Mouse (Mus musculus) liver, embryonic 12.5 days (tissue): ENCODE results near the gene Rpl11. TPM values are rescaled to one million over a fixed set of nuclear protein-coding genes. Genes with fewer than 3 reads are reported as not detected.
"Not testable (repeated sequence)": the region's sequence is repeated elsewhere in the genome, so short reads cannot be mapped to it uniquely, and the experiment has no call there.

Source experiments
- ATAC-seq: fragments of 200-750 bp; cut with Nextera tagmentation; 2 replicates; pipeline ENCODE4 v1.8.0; 2017; ENCODE audit warnings: moderate number of reproducible peaks, mild to moderate bottlenecking, moderate library complexity
- H3K27ac ChIP-seq: fragments of 300-500 bp; sonication (generic); 2 replicates; pipeline ENCODE4 v1.5.1; 2016; ENCODE audit warnings: mild to moderate bottlenecking
- H3K27me3 ChIP-seq: fragments of 300-500 bp; sonication (generic); replicated peaks from 2 replicates; pipeline ENCODE4 v1.6.1; 2016; ENCODE audit warnings: mild to moderate bottlenecking, moderate library complexity
- H3K36me3 ChIP-seq: fragments of 300-500 bp; sonication (generic); 2 replicates; pipeline ENCODE4 v1.6.1; 2016; ENCODE audit warnings: mild to moderate bottlenecking, moderate library complexity
- H3K4me1 ChIP-seq: fragments of 300-500 bp; sonication (generic); 2 replicates; pipeline ENCODE4 v1.6.1; 2016
- H3K4me2 ChIP-seq: fragments of 300-500 bp; sonication (generic); 2 replicates; pipeline ENCODE4 v1.6.1; 2016; ENCODE audit warnings: mild to moderate bottlenecking, moderate library complexity
- H3K4me3 ChIP-seq: fragments of 300-500 bp; sonication (generic); 2 replicates; pipeline ENCODE4 v1.5.1; 2016; ENCODE audit warnings: mild to moderate bottlenecking, moderate library complexity
- H3K9ac ChIP-seq: fragments of 300-500 bp; sonication (generic); 2 replicates; pipeline ENCODE4 v1.6.1; 2016; ENCODE audit warnings: mild to moderate bottlenecking, moderate library complexity
- H3K9me3 ChIP-seq: fragments of 300-500 bp; sonication (generic); replicated peaks from 2 replicates; pipeline ENCODE4 v1.6.1; 2016; ENCODE audit warnings: mild to moderate bottlenecking, moderate library complexity
- WGBS: fragments of 180-500 bp; shearing (Covaris S2); methylation state at CpG from one replicate; pipeline ENCODE4 v1.1.7; 2016; ENCODE audit not compliant: insufficient replicate concordance; 5-methylcytosine and 5-hydroxymethylcytosine counted together
- polyA plus RNA-seq: library from polyadenylated mRNA; unstranded; fragments of >200 nt; fragmentation: Nextera tagmentation; extraction: Ambion mirVana; gene quantifications from 2 replicates; pipeline ENCODE4 v1.2.1, GENCODE M21; 2016

Rpl11 gene
- polyA plus RNA-seq, result 350 and 362 TPM in 2 replicates

GRCm38 (mm10) chr4:136053247-136053596 is at the start of gene Rpl11:
TSS of gene Rpl11 (minus strand) at chr4:136053428.
- Histone ChIP-seq H3K27ac (peak within 1 kb of the TSS; percentile 89), H3K27me3 (peaks cover 24% of the 10 kb centered on the region), H3K4me1 (peaks cover 46% of the 10 kb centered on the region), H3K36me3 (peaks cover 44% of the 10 kb centered on the region), H3K9ac (peak within 1 kb of the TSS; percentile 99), H3K9me3 (no peaks in the 10 kb centered on the region), H3K4me2 (peak within 1 kb of the TSS; percentile 82), H3K4me3 (peak within 1 kb of the TSS; percentile 99)
- ATAC-seq, result peak; percentile 92
- WGBS, result under 1% methylated on average over 21 of the region's 21 CpGs

- H3K4me1 ChIP-seq, H3K4me3 ChIP-seq, H3K4me2 ChIP-seq, H3K9ac ChIP-seq, ATAC-seq, H3K9me3 ChIP-seq, H3K36me3 ChIP-seq, H3K27ac ChIP-seq: not testable (repeated sequence)
- WGBS, result 56% methylated on average over 4 of the region's 4 CpGs
- peaks cover 50% of the 10 kb centered on the region for H3K27me3 ChIP-seq
These were observed 48.5 kb upstream of the Rpl11 start for GRCm38 (mm10) chr4:136101753-136102152.

GRCm38 (mm10) chr4:136100396-136101070 is 47.3 kb upstream of the Rpl11 start:
- no peak for ATAC-seq
- H3K4me1 ChIP-seq, result peaks cover 8% of the 10 kb centered on the region; the same call in 1 of the 2 replicates
- H3K36me3 ChIP-seq, result no peaks in the 10 kb centered on the region
- no peak overlapping the region for H3K4me3 ChIP-seq
- no peak overlapping the region for H3K9ac ChIP-seq
- H3K27ac ChIP-seq, result no peak overlapping the region
- WGBS, result 42% methylated on average over 12 of the region's 12 CpGs
- H3K4me2 ChIP-seq, result no peak overlapping the region
- no peaks in the 10 kb centered on the region for H3K9me3 ChIP-seq
- peaks cover 55% of the 10 kb centered on the region for H3K27me3 ChIP-seq

GRCm38 (mm10) chr4:136098446-136098845 is 45.2 kb upstream of the Rpl11 start:
- no peak overlapping the region for H3K4me2 ChIP-seq
- no peaks in the 10 kb centered on the region for H3K4me1 ChIP-seq
- no peak for ATAC-seq
- H3K9ac ChIP-seq, result no peak overlapping the region
- H3K9me3 ChIP-seq, result no peaks in the 10 kb centered on the region
- peaks cover 35% of the 10 kb centered on the region for H3K27me3 ChIP-seq
- no peak overlapping the region for H3K27ac ChIP-seq
- 57% methylated on average over 3 of the region's 3 CpGs for WGBS
- H3K4me3 ChIP-seq, result no peak overlapping the region
- H3K36me3 ChIP-seq, result no peaks in the 10 kb centered on the region

GRCm38 (mm10) chr4:136096446-136097113 is 43.4 kb upstream of the Rpl11 start:
- Histone ChIP-seq H3K9ac (no peak overlapping the region), H3K9me3 (no peaks in the 10 kb centered on the region), H3K4me3 (no peak overlapping the region), H3K27ac (no peak overlapping the region), H3K27me3 (peaks cover 30% of the 10 kb centered on the region), H3K4me2 (no peak overlapping the region), H3K4me1 (no peaks in the 10 kb centered on the region), H3K36me3 (no peaks in the 10 kb centered on the region)
- ATAC-seq, result no peak
- WGBS, result 42% methylated on average over 11 of the region's 11 CpGs

GRCm38 (mm10) chr4:136095490-136096105 is 42.4 kb upstream of the Rpl11 start:
- no peak overlapping the region for H3K4me2 ChIP-seq
- WGBS, result 53% methylated on average over 9 of the region's 9 CpGs
- H3K36me3 ChIP-seq, result no peaks in the 10 kb centered on the region
- no peak overlapping the region for H3K27ac ChIP-seq
- H3K9ac ChIP-seq, result no peak overlapping the region
- no peaks in the 10 kb centered on the region for H3K9me3 ChIP-seq
- H3K27me3 ChIP-seq, result peaks cover 21% of the 10 kb centered on the region
- 0 out of 2 replicates have a peak, but pooled peaks have one; percentile 30 for ATAC-seq
- H3K4me3 ChIP-seq, result no peak overlapping the region
- H3K4me1 ChIP-seq, result no peaks in the 10 kb centered on the region

GRCm38 (mm10) chr4:136094519-136095219 is 41.4 kb upstream of the Rpl11 start:
- no peak overlapping the region for H3K9ac ChIP-seq
- H3K27ac ChIP-seq, result no peak overlapping the region
- H3K4me3 ChIP-seq, result no peak overlapping the region

GRCm38 (mm10) chr4:136092498-136092897 is 39.3 kb upstream of the Rpl11 start:
- no peak overlapping the region for H3K4me2 ChIP-seq
- peaks cover 32% of the 10 kb centered on the region for H3K27me3 ChIP-seq
- no peaks in the 10 kb centered on the region for H3K4me1 ChIP-seq
- no peaks in the 10 kb centered on the region for H3K36me3 ChIP-seq
- 68% methylated on average over 7 of the region's 7 CpGs for WGBS
- ATAC-seq, result no peak
- no peak overlapping the region for H3K27ac ChIP-seq
- H3K4me3 ChIP-seq, result no peak overlapping the region
- no peaks in the 10 kb centered on the region for H3K9me3 ChIP-seq
- H3K9ac ChIP-seq, result no peak overlapping the region

More at GRCm38 (mm10) chr4:136094519-136095219, 41.4 kb upstream of the Rpl11 start:
- no peaks in the 10 kb centered on the region for H3K9me3 ChIP-seq
- no peaks in the 10 kb centered on the region for H3K36me3 ChIP-seq
- no peak for ATAC-seq
- H3K4me2 ChIP-seq, result no peak overlapping the region
- WGBS, result 72% methylated on average over 18 of the region's 18 CpGs
- H3K27me3 ChIP-seq, result peaks cover 16% of the 10 kb centered on the region
- H3K4me1 ChIP-seq, result no peaks in the 10 kb centered on the region

- Histone ChIP-seq H3K4me3 (no peak overlapping the region), H3K36me3 (no peaks in the 10 kb centered on the region), H3K4me2 (no peak overlapping the region), H3K27ac (no peak overlapping the region), H3K9me3 (no peaks in the 10 kb centered on the region), H3K4me1 (no peaks in the 10 kb centered on the region), H3K27me3 (peaks cover 36% of the 10 kb centered on the region), H3K9ac (no peak overlapping the region)
- ATAC-seq, result no peak
- WGBS, result 87% methylated on average over 4 of the region's 4 CpGs
These were observed 38.1 kb upstream of the Rpl11 start for GRCm38 (mm10) chr4:136091346-136091745.

GRCm38 (mm10) chr4:136089748-136090583 is 36.7 kb upstream of the Rpl11 start:
- Histone ChIP-seq H3K4me2 (no peak overlapping the region), H3K27ac (no peak overlapping the region), H3K9me3 (no peaks in the 10 kb centered on the region), H3K4me3 (no peak overlapping the region), H3K9ac (no peak overlapping the region), H3K4me1 (no peaks in the 10 kb centered on the region), H3K36me3 (no peaks in the 10 kb centered on the region), H3K27me3 (peaks cover 37% of the 10 kb centered on the region)
- 43% methylated on average over 11 of the region's 11 CpGs for WGBS
- ATAC-seq, result no peak

- no peak overlapping the region for H3K9ac ChIP-seq
- no peaks in the 10 kb centered on the region for H3K36me3 ChIP-seq
- H3K27me3 ChIP-seq, result peaks cover 44% of the 10 kb centered on the region
- ATAC-seq, result no peak
- no peaks in the 10 kb centered on the region for H3K4me1 ChIP-seq
- no peak overlapping the region for H3K27ac ChIP-seq
- H3K4me2 ChIP-seq, result no peak overlapping the region
- 45% methylated on average over 16 of the region's 16 CpGs for WGBS
- H3K4me3 ChIP-seq, result no peak overlapping the region
- H3K9me3 ChIP-seq, result no peaks in the 10 kb centered on the region
These were observed 35.9 kb upstream of the Rpl11 start for GRCm38 (mm10) chr4:136088971-136089747.
